Mouse (Mus musculus) forebrain, embryonic 12.5 days (tissue): ENCODE results near the gene Gm45844. TPM values are rescaled to one million over a fixed set of nuclear protein-coding genes. Genes with fewer than 3 reads are reported as not detected.
"Not testable (repeated sequence)": the region's sequence is repeated elsewhere in the genome, so short reads cannot be mapped to it uniquely, and the experiment has no call there.

Experiments
- ATAC-seq: fragments of 200-750 bp; cut with Nextera tagmentation; 2 replicates; pipeline ENCODE4 v1.8.0; 2017; ENCODE audit warnings: moderate TSS enrichment; ENCODE audit not compliant: low FRiP score
- H3K27ac ChIP-seq: fragments of 300-500 bp; sonication (generic); 2 replicates; pipeline ENCODE4 v1.5.1; 2016; ENCODE audit warnings: mild to moderate bottlenecking
- H3K27me3 ChIP-seq: fragments of 300-500 bp; sonication (generic); 2 replicates; pipeline ENCODE4 v1.6.1; 2016; ENCODE audit warnings: mild to moderate bottlenecking
- H3K36me3 ChIP-seq: fragments of 300-500 bp; sonication (generic); replicated peaks from 2 replicates; pipeline ENCODE4 v1.6.1; 2016; ENCODE audit warnings: mild to moderate bottlenecking
- H3K4me1 ChIP-seq: fragments of 300-500 bp; sonication (generic); 2 replicates; pipeline ENCODE4 v1.6.1; 2016
- H3K4me2 ChIP-seq: fragments of 300-500 bp; sonication (generic); 2 replicates; pipeline ENCODE4 v1.6.1; 2016; ENCODE audit warnings: mild to moderate bottlenecking, moderate library complexity
- H3K4me3 ChIP-seq: fragments of 300-500 bp; sonication (generic); replicated peaks from 2 replicates; pipeline ENCODE4 v1.5.1; 2016; ENCODE audit warnings: mild to moderate bottlenecking
- H3K9ac ChIP-seq: fragments of 300-500 bp; sonication (generic); 2 replicates; pipeline ENCODE4 v1.6.1; 2016; ENCODE audit warnings: mild to moderate bottlenecking
- H3K9me3 ChIP-seq: fragments of 300-500 bp; sonication (generic); 2 replicates; pipeline ENCODE4 v1.6.1; 2016
- WGBS: fragments of 180-500 bp; shearing (Covaris S2); methylation state at CpG from one replicate; pipeline ENCODE4 v1.1.7; 2016; 5-methylcytosine and 5-hydroxymethylcytosine counted together
- polyA plus RNA-seq: library from polyadenylated mRNA; unstranded; fragments of >200 nt; fragmentation: Nextera tagmentation; extraction: Ambion mirVana; gene quantifications from 2 replicates; pipeline ENCODE4 v1.2.1, GENCODE M21; 2016

Gm45844 gene
- polyA plus RNA-seq = 1.4 and 2.6 TPM in 2 replicates

DNA sequence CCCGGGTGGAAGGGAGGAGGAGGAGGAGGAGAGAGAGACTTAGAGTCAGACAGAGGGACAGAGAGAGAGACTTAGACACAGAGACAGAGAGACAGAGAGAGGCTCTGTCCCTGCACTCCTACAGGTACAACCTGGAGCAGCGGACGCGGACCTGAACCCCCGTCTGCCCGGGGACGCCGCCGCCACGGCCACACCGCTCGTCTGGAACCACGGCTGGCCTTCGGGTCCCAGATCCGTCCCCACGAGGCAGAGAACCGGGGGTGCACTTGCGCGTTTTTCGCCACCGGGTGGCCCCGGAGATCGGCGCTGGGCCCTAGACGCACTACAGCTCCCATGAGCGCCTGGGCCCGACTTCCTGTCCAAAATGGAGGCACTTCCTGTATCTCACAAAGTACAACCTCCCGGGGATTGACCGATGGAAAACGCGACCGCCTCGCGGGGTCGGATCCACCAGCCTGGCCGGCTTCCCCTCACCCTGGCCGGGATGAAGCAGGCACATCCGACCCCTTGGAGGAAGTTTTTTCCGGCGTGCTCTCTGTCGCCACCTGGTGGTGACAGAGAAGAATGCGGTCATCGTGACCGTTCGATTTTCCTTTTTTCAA is at the start of gene Gm45844:
TSS of gene Gm45844 (minus strand) at position 324 of the 602 bp plus-strand sequence.
- peaks cover 10% of the 10 kb centered on the region for H3K36me3 ChIP-seq
- H3K4me3 ChIP-seq = peak within 1 kb of the TSS; percentile 28
- peak within 1 kb of the TSS; percentile 5 for H3K27ac ChIP-seq
- H3K4me2 ChIP-seq = peak within 1 kb of the TSS; percentile 27
- H3K27me3 ChIP-seq, H3K9me3 ChIP-seq, H3K9ac ChIP-seq, H3K4me1 ChIP-seq: not testable (repeated sequence)
- peak; percentile 100 for ATAC-seq
- 41% methylated on average over 45 of the region's 45 CpGs for WGBS

DNA sequence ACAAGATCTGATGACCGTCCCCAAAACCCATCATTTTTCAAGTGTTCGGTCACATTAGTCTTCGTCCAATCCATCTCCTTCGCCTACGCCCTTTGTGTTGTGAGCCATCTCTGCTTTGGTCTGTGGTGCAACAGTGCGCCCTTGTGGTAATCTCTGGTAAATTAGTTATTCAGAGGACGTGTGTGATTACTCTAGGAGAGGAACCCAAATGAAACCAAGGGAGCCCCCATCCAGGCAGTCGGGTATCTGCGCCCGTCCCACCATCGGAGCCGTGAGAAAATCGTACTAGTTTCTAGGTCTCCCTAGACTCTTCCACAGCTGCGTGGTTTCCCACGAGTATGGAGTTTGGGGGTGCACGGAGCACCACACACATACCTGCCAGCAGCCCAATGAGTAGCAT is 17.5 kb upstream of the Gm45844 start:
- Histone ChIP-seq H3K36me3 (peaks cover 51% of the 10 kb centered on the region), H3K4me1 (peaks cover 7% of the 10 kb centered on the region; the same call in 1 of the 2 replicates), H3K9ac (no peak overlapping the region), H3K4me2 (no peak overlapping the region), H3K27ac (no peak overlapping the region), H3K4me3 (no peak overlapping the region), H3K9me3 (0 out of 2 replicates have a peak, but pooled peaks cover 7% of the 10 kb centered on the region), H3K27me3 (no peaks in the 10 kb centered on the region)
- ATAC-seq = no peak
- 81% methylated on average over 16 of the region's 16 CpGs for WGBS

DNA sequence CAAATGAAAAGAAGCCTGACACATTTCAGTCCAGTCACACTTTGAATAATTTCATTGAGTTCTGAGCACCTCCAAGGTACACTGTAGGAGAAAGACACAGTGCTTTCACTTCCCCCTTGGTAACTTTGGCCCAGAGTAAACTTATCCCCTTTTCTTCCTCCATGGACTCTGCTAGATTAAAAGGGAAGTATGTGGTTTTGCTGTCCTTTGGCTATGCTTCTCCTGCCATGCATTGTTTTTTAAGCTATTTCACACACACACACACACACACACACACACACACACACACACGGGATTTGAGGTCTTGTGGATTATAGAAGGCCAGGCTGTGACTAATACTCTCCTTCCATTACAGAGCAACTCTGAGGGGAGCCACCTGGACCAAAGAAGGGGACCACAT is 3.3 kb upstream of the Gm45844 start:
- Histone ChIP-seq H3K4me2 (no peak overlapping the region), H3K27ac (no peak overlapping the region), H3K4me1 (no peaks in the 10 kb centered on the region), H3K9ac (no peak overlapping the region), H3K36me3 (peaks cover 34% of the 10 kb centered on the region), H3K4me3 (no peak overlapping the region), H3K9me3 (peaks cover 3% of the 10 kb centered on the region), H3K27me3 (no peaks in the 10 kb centered on the region)
- 67% methylated on average over 1 of the region's 1 CpGs for WGBS
- no peak for ATAC-seq

DNA sequence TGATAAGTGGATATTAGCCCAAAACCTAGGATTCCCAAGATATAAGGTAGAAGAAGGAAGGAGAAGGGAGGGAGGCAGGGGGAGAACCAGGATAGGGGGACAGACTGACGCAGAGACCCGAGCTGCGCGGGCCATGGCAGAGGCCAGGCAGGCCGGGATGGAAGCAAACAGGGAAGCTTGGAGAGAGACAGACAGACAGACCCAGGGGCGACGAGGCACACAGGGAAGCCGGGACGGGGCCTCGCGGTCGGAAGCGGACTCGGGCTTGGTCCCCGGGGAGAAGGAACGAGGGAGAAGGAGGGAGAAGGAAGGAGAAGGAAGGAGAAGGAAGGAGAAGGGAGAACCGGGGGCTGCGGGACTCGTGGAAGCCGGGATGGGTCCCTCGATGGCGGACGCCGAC is 533 bp downstream of the Gm45844 start:
- 50% methylated on average over 24 of the region's 24 CpGs for WGBS
- peak overlapping the region; percentile 27 for H3K4me2 ChIP-seq
- not testable (repeated sequence) for H3K4me1 ChIP-seq, H3K27me3 ChIP-seq, H3K36me3 ChIP-seq, H3K9me3 ChIP-seq, H3K9ac ChIP-seq
- ATAC-seq = peak; percentile 63
- peak overlapping the region; percentile 28 for H3K4me3 ChIP-seq
- peak overlapping the region; percentile 5 for H3K27ac ChIP-seq

DNA sequence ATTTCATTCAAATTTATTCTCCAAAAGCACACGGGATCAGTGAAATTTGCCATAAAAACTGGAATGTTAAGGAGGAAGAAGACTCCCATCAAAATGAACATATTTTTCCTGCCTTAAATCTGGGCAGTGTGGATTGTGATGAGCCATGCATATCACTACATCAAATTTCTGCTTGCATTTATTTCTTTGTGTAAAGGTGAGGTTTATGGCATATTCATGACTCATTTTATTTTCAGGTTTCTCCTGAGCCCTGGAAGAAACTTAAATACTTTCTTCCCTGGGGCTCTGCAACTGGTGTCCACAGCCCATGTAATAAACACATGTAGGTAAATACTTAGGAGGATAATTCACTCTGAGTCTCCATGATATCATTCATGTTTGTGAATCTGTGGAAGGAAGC is 30.9 kb downstream of the Gm45844 start, which contains the start of gene Vmn2r29:
TSS of gene Vmn2r29 (minus strand) at position 101 of the 400 bp plus-strand sequence.
- not testable (repeated sequence) for ATAC-seq
- WGBS = no CpG with 5 or more reads among the region's 1 CpGs

DNA sequence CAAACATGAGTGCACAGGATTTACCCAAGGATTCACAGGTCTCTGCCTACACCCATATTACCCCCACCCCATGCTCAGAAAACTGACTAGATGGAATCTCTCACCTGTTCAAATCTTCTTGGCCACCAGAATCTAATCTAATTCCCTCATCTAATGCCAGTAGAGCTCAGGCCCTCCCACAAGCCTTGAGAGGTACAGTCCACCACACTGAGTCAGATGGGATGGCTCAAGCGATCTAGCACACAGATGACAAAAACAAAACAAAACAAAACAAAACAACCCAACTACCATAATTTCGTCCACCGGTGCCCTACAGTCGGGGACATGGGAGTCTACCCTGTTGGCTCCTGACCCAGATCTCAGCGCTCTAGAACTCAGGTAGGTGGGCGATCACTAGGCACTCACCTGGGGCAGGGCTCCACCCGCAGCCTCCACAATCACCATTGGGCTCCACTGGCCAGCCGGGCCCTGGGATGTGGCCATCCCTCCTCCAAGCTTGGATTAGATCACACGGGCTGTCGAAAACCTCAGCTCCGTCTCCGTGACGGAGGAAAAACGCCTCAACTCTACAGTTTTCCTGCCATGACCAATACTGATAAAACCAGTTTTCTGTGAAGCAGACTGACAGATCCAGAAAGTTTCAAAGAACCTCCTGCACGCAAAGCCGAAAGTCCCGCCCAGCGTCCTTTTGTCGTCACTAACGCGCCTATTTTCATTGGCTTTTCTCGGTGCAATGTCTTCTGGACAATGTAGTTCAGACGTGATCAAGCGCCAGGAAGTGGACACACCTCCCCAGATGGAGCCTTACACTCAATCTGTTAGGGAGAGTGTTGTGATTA is 68.6 kb downstream of the Gm45844 start, which contains the start of gene Zfp772:
TSS of gene Zfp772 (minus strand) at position 686 of the 839 bp plus-strand sequence.
- H3K9me3 ChIP-seq, ATAC-seq, H3K36me3 ChIP-seq, H3K27ac ChIP-seq, H3K4me1 ChIP-seq, H3K27me3 ChIP-seq: not testable (repeated sequence)
- Histone ChIP-seq H3K9ac (peak within 1 kb of the TSS; percentile 38; the same call in 1 of the 2 replicates), H3K4me3 (peak within 1 kb of the TSS; percentile 49), H3K4me2 (peak within 1 kb of the TSS; percentile 57)
- WGBS = 2% methylated on average over 24 of the region's 24 CpGs

More for the DNA sequence above, 30.9 kb downstream of the Gm45844 start, which contains the start of gene Vmn2r29:
- not testable (repeated sequence) for H3K9me3 ChIP-seq, H3K27me3 ChIP-seq, H3K9ac ChIP-seq, H3K4me1 ChIP-seq, H3K36me3 ChIP-seq, H3K4me3 ChIP-seq, H3K27ac ChIP-seq, H3K4me2 ChIP-seq

DNA sequence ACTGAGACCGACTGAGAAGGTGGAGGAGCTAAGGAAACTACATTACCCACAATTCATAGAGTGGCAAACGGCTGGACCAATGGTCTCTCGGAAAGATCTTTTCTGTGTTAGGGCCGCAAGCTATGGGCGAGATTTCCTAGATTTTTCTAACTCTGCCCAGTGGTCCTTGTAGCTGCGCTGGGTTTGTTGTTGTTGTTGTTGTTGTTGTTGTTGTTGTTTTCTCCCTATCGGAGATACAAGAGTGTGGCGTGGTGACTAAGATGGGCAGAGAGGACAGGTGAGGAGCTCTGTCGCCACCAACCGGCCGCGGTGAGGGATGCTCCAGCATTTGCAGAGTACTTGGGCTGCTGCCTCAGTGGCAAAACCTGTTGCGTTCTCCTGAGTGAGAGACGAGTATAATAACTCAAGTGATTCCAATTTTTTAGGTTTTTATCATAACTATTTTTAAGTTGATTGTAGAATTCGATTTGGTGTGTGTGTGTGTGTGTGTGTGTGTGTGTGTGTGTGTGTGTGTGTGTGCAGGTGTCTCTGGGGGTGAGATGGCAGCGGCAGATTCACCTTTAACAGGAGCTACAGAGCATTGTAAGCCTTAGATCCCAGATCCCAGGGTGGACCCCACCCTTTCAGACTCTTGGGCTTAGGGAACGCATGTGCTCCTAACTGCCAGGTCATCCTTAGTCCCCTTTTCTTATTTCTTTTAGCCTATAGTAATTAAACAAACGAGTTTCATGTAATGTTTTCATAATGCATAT is 89.7 kb downstream of the Gm45844 start:
- H3K9me3 ChIP-seq = no peaks in the 10 kb centered on the region
- H3K4me3 ChIP-seq = peak overlapping the region; percentile 53
- no peaks in the 10 kb centered on the region for H3K27me3 ChIP-seq
- H3K27ac ChIP-seq = no peak overlapping the region
- peaks cover 8% of the 10 kb centered on the region; the same call in 1 of the 2 replicates for H3K36me3 ChIP-seq
- H3K9ac ChIP-seq = no peak overlapping the region
- ATAC-seq = peak; percentile 97
- 10% methylated on average over 18 of the region's 18 CpGs for WGBS
- H3K4me1 ChIP-seq = no peaks in the 10 kb centered on the region
- peak overlapping the region; percentile 48 for H3K4me2 ChIP-seq

DNA sequence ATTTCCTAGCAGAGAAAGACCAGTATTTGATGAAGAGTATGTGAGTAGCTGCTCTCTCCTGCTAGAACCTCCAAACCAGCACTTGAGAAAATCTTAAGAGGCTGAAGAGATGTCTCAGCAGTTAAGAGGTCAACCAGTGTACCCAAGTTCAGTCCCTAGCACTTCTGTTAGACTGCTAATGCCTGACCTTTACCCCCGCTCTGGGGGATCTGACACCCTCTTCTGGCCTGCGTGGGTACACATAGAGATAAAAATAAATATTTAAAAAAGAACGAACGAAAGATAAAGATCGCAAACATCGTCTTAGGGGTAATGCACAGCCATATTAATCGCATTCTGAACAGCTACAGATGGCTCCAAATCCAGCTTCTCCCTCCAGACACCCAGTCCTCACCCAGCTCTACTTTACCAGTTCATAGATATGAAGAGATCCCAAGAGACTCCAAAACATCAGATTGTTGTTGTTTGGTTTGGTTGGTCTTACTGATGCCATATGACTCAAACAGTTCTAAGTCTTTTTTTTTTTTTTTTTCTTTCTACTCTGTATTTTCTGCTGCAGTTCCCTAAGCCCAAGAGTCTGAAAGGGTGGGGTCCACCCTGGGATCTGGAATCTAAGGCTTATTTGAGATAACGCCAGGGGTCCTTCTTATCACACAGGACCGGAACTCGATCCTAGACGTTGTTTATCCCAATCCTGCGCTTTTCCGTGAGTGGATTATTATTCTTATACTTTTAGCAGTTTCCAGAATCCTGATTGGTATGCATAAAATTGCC is 90.5 kb downstream of the Gm45844 start:
- 43% methylated on average over 13 of the region's 13 CpGs for WGBS
- Histone ChIP-seq H3K27ac (no peak overlapping the region), H3K4me2 (peak overlapping the region; percentile 48), H3K27me3 (no peaks in the 10 kb centered on the region), H3K4me1 (no peaks in the 10 kb centered on the region), H3K4me3 (peak overlapping the region; percentile 53), H3K9ac (no peak overlapping the region), H3K36me3 (peaks cover 13% of the 10 kb centered on the region), H3K9me3 (no peaks in the 10 kb centered on the region)
- ATAC-seq = peak; percentile 73

DNA sequence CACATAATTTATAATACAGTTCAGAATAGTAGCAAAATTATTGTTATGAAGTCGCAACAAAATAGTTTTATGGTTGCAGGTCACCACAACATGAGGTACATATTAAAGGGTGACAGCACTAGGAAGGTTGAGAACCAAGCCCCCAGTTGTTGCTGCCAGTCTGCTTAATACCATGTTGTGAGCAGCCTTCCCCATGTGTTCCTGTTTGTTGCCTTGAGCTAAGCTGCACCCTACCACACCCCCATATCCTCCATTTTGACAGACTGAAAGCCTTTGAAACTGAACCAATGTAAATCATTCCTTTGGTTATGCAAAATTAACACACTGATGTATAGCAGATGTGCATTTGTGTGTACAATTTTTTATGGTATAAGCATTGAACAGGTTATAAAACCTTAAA is 92.2 kb downstream of the Gm45844 start:
- 85% methylated on average over 1 of the region's 1 CpGs for WGBS
- H3K9ac ChIP-seq = no peak overlapping the region
- no peak overlapping the region for H3K4me2 ChIP-seq
- peaks cover 30% of the 10 kb centered on the region for H3K36me3 ChIP-seq
- no peak overlapping the region for H3K27ac ChIP-seq
- H3K4me3 ChIP-seq = no peak overlapping the region
- no peaks in the 10 kb centered on the region for H3K27me3 ChIP-seq
- ATAC-seq = no peak
- H3K4me1 ChIP-seq = no peaks in the 10 kb centered on the region
- H3K9me3 ChIP-seq = no peaks in the 10 kb centered on the region

DNA sequence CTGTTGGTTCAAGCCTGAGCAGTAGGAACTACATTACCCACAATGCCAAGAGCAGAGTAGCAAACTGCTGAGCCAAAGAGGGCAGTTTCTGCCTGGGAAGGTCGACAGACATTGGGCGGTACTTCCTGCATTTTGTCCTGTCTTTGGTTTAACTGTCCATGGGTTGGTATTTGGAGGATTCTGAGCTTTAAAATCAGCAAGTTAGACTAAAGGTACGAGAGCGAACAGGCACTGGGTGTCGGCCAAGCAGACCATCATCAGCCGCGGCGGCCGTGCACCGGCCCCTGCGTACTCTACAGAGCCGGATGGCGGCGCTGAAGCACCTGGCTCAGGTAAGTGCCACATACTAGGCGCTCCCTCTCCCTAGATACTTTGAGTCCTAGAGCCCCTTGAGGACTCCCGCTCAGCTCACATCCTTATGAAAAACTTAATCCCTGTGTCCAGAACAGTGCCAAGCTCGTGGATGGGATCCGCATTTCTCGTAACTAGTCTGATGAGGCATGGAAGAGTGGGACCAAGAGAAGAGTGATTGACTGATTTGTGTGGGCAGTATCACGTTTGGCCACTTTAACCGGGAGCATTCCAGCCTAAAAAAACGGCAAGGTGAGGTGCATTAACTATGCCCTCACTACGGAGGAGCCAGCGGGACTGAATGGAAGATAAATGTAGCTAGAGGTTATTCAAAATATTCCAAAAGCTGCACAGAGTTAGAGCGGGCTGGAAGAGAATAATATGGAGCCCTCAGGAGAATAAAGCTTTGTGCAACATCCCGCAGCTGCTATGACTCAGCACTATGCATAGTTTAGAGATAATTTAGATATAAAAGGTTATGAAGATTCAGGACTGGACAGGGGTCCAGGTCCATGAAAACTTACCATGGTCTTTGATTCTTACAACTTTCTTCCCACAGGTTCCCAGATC is 106.6 kb downstream of the Gm45844 start, which contains the start of gene Zfp418:
TSS of gene Zfp418 (plus strand) at position 104 of the 921 bp plus-strand sequence.
- Histone ChIP-seq H3K4me3 (peak within 1 kb of the TSS; percentile 69), H3K4me2 (peak within 1 kb of the TSS; percentile 75), H3K36me3 (peaks cover 8% of the 10 kb centered on the region), H3K9ac (peak within 1 kb of the TSS; percentile 72), H3K27ac (no peak within 1 kb of the TSS), H3K4me1 (peaks cover 7% of the 10 kb centered on the region; the same call in 1 of the 2 replicates), H3K27me3 (no peaks in the 10 kb centered on the region), H3K9me3 (no peaks in the 10 kb centered on the region)
- ATAC-seq = peak; percentile 97
- WGBS = 1% methylated on average over 26 of the region's 26 CpGs
